Mouse (Mus musculus): ENCODE results near the gene Agrp. TPM values are rescaled to one million over a fixed set of nuclear protein-coding genes. Genes with fewer than 3 reads are reported as not detected.

The Agrp gene
- polyA plus RNA-seq, 2 experiments from 2014 or later, result 0.87 TPM; not detected in 1

- ATAC-seq, result no peak
Measured at GRCm38 (mm10) chr8:105517346-105517745, 119.8 kb downstream of the Agrp start.

Other genes with a start within 250 kb of the Agrp start
- gene Kctd19, start 223.9 kb downstream of the Agrp start, polyA plus RNA-seq (2017; shearing (Covaris generic)), result not detected
- gene Lrrc36, start 223.8 kb downstream of the Agrp start, polyA plus RNA-seq (2017; shearing (Covaris generic)), result not detected
- under 1 TPM; 0.50 to 0.60 TPM for gene Tppp3, start 165.9 kb downstream of the Agrp start, polyA plus RNA-seq (2017; shearing (Covaris generic))
- under 1 TPM; 0.43 to 0.62 TPM for gene Zdhhc1, start 140.5 kb downstream of the Agrp start, polyA plus RNA-seq (2017; shearing (Covaris generic))
- gene Hsd11b2, start 118.6 kb downstream of the Agrp start, polyA plus RNA-seq (2017; shearing (Covaris generic)), result not detected
- 10 to 100 TPM; 40.7 to 42.8 TPM for gene Atp6v0d1, start 71.3 kb downstream of the Agrp start, polyA plus RNA-seq (2017; shearing (Covaris generic))
- 1 to 10 TPM; 6.7 to 7.9 TPM for gene Ripor1, start 32.1 kb downstream of the Agrp start, polyA plus RNA-seq (2017; shearing (Covaris generic))
- 10 to 100 TPM; 51.3 to 61.4 TPM for gene Ctcf, start 825 bp downstream of the Agrp start, polyA plus RNA-seq (2017; shearing (Covaris generic))
- 1 to 10 TPM; 6.0 to 7.9 TPM for gene Carmil2, start 48.9 kb upstream of the Agrp start, polyA plus RNA-seq (2017; shearing (Covaris generic))
- gene Acd, start 63.7 kb upstream of the Agrp start, polyA plus RNA-seq (2017; shearing (Covaris generic)), result 10 to 100 TPM; 50.0 to 57.3 TPM
- gene Pard6a, start 63.8 kb upstream of the Agrp start, polyA plus RNA-seq (2017; shearing (Covaris generic)), result 10 to 100 TPM; 10.8 to 13.8 TPM
- not detected for gene 4933405L10Rik, start 70.3 kb upstream of the Agrp start, polyA plus RNA-seq (2017; shearing (Covaris generic))
- 1 to 10 TPM; 1.4 to 3.8 TPM for gene Enkd1, start 70.8 kb upstream of the Agrp start, polyA plus RNA-seq (2017; shearing (Covaris generic))
- 1 to 10 TPM; 1.8 to 4.3 TPM for gene Gfod2, start 121.3 kb upstream of the Agrp start, polyA plus RNA-seq (2017; shearing (Covaris generic))
- 1 to 10 TPM; 6.6 to 7.0 TPM for gene Ranbp10, start 190.0 kb upstream of the Agrp start, polyA plus RNA-seq (2017; shearing (Covaris generic))
- not detected for gene Tsnaxip1, start 190.3 kb upstream of the Agrp start, polyA plus RNA-seq (2017; shearing (Covaris generic))
- gene Cenpt, start 215.9 kb upstream of the Agrp start, polyA plus RNA-seq (2017; shearing (Covaris generic)), result 10 to 100 TPM; 16.1 to 18.6 TPM
- gene Thap11, start 217.7 kb upstream of the Agrp start, polyA plus RNA-seq (2017; shearing (Covaris generic)), result 1 to 10 TPM; 7.0 to 7.4 TPM
- 100 to 1,000 TPM in 1 of 2 experiments, 1 to 10 TPM in 1; 5.1 to 101 TPM for gene Nutf2, start 223.2 kb upstream of the Agrp start, polyA plus RNA-seq (2017; shearing (Covaris generic))
- gene Edc4, start 243.5 kb upstream of the Agrp start, polyA plus RNA-seq (2017; shearing (Covaris generic)), result 10 to 100 TPM; 24.6 to 32.7 TPM